Mouse (Mus musculus) neural tube, embryonic 14.5 days (tissue): ENCODE results near the gene Zfp13. TPM values are rescaled to one million over a fixed set of nuclear protein-coding genes. Genes with fewer than 3 reads are reported as not detected.

ENCODE experiments used
- ATAC-seq: fragments of 200-750 bp; cut with Nextera tagmentation; 2 replicates; pipeline ENCODE4 v1.8.0; 2017; ENCODE audit warnings: low read depth, mild to moderate bottlenecking, moderate TSS enrichment, moderate library complexity
- H3K27ac ChIP-seq: fragments of 300-500 bp; sonication (generic); 2 replicates; pipeline ENCODE4 v1.5.1; 2014; ENCODE audit warnings: low read depth, mild to moderate bottlenecking, control low read depth, low read length, moderate library complexity, mixed read lengths
- H3K27me3 ChIP-seq: fragments of 300-500 bp; sonication (generic); 2 replicates; pipeline ENCODE4 v1.6.1; 2014; ENCODE audit warnings: low read length; ENCODE audit not compliant: control insufficient read depth, insufficient read depth
- H3K36me3 ChIP-seq: fragments of 300-500 bp; sonication (generic); 2 replicates; pipeline ENCODE4 v1.6.1; 2014; ENCODE audit warnings: low read length, mixed read lengths; ENCODE audit not compliant: control insufficient read depth, insufficient read depth
- H3K4me1 ChIP-seq: fragments of 300-500 bp; sonication (generic); 2 replicates; pipeline ENCODE4 v1.6.1; 2014; ENCODE audit warnings: low read length; ENCODE audit not compliant: control insufficient read depth, insufficient read depth
- H3K4me2 ChIP-seq: fragments of 300-500 bp; sonication (generic); 2 replicates; pipeline ENCODE4 v1.6.1; 2014; ENCODE audit warnings: mild to moderate bottlenecking, low read depth, low read length, control low read depth
- H3K4me3 ChIP-seq: fragments of 300-500 bp; sonication (generic); 2 replicates; pipeline ENCODE4 v1.5.1; 2014; ENCODE audit warnings: low read depth, low read length, control low read depth, mixed read lengths
- H3K9ac ChIP-seq: fragments of 300-500 bp; sonication (generic); replicated peaks from 2 replicates; pipeline ENCODE4 v1.6.1; 2014; ENCODE audit warnings: low read depth, mild to moderate bottlenecking, control low read depth, low read length, mixed read lengths
- H3K9me3 ChIP-seq: fragments of 300-500 bp; sonication (generic); 2 replicates; pipeline ENCODE4 v1.6.1; 2016; ENCODE audit warnings: low read length; ENCODE audit not compliant: control insufficient read depth
- WGBS: fragments of 180-500 bp; shearing (Covaris S2); extraction: QIAGEN DNeasy Blood & Tissue Kit; methylation state at CpG from one replicate; pipeline ENCODE4 v1.1.7; 2014; 5-methylcytosine and 5-hydroxymethylcytosine counted together
- polyA plus RNA-seq: library from polyadenylated mRNA; unstranded; fragments of >200 nt; fragmentation: Nextera tagmentation; extraction: Ambion mirVana; gene quantifications from 2 replicates; pipeline ENCODE4 v1.2.1, GENCODE M21; 2014

Gene Zfp13
- polyA plus RNA-seq, 1 experiment from 2014 or later = 26.6 TPM

DNA sequence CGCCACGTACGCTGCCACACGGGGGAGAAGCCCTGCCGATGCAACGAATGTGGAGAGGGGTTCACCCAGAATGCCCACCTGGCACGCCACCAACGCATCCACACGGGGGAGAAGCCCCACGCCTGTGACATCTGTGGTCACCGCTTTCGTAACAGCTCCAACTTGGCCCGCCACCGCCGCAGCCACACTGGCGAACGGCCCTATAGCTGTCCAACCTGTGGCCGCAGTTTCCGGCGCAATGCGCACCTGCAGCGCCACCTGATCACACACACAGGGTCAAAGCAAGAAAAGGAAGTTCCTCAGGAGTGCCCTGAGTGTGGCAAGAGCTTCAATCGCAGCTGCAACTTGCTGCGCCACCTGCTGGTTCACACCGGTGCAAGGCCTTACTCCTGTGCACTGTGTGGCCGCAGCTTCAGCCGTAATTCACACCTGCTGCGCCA lies 11.1 kb upstream of the Zfp13 start:
- Histone ChIP-seq H3K4me3 (no peak overlapping the region), H3K4me2 (no peak overlapping the region), H3K9ac (no peak overlapping the region), H3K9me3 (no peaks in the 10 kb centered on the region), H3K36me3 (no peaks in the 10 kb centered on the region), H3K27me3 (no peaks in the 10 kb centered on the region), H3K4me1 (no peaks in the 10 kb centered on the region), H3K27ac (no peak overlapping the region)
- 87% methylated on average over 28 of the region's 28 CpGs for WGBS
- no peak for ATAC-seq

DNA sequence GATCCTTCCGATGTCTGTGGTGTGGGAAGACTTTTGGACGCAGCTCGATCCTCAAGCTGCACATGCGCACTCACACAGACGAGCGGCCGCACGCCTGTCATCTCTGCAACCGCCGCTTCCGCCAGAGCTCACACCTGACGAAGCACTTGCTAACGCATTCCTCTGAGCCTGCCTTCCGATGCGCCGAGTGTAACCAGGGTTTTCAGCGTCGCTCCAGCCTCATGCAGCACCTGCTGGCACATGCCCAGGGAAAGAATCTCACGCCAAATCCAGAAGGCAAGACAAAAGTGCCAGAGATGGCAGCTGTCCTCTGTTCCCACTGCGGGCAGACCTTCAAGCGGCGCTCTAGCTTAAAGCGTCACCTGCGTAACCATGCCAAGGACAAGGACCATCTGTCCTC lies 10.3 kb upstream of the Zfp13 start:
- H3K9me3 ChIP-seq = no peaks in the 10 kb centered on the region
- 93% methylated on average over 24 of the region's 24 CpGs for WGBS
- no peak overlapping the region for H3K27ac ChIP-seq
- H3K4me2 ChIP-seq = no peak overlapping the region
- no peaks in the 10 kb centered on the region for H3K27me3 ChIP-seq
- H3K36me3 ChIP-seq = no peaks in the 10 kb centered on the region
- no peak for ATAC-seq
- no peak overlapping the region for H3K9ac ChIP-seq
- H3K4me1 ChIP-seq = no peaks in the 10 kb centered on the region
- H3K4me3 ChIP-seq = no peak overlapping the region

DNA sequence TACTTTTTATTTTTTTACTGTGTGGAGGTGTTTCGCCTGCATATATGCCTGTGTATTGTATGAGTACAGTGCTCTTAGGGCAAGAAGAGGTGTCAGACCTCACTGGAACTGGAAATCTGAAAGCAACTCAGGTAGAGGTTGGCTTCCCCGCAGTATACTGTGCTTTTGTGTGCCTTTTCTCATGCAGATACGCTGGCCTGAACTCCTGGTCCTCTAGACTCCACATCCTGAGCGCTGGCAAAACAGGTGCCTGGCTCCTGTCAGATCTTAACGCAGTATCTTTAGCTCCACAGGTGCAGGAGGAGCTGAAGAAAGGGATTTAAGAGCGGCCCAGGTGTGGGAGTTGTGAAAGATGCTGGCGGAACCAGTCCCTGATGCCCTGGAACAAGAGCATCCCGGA lies 5.9 kb upstream of the Zfp13 start:
- no peak for ATAC-seq
- no peak overlapping the region for H3K4me2 ChIP-seq
- H3K9ac ChIP-seq = no peak overlapping the region
- H3K27ac ChIP-seq = no peak overlapping the region
- no peaks in the 10 kb centered on the region for H3K27me3 ChIP-seq
- 85% methylated on average over 8 of the region's 8 CpGs for WGBS
- H3K4me1 ChIP-seq = no peaks in the 10 kb centered on the region
- no peaks in the 10 kb centered on the region for H3K9me3 ChIP-seq
- no peak overlapping the region for H3K4me3 ChIP-seq
- no peaks in the 10 kb centered on the region for H3K36me3 ChIP-seq

DNA sequence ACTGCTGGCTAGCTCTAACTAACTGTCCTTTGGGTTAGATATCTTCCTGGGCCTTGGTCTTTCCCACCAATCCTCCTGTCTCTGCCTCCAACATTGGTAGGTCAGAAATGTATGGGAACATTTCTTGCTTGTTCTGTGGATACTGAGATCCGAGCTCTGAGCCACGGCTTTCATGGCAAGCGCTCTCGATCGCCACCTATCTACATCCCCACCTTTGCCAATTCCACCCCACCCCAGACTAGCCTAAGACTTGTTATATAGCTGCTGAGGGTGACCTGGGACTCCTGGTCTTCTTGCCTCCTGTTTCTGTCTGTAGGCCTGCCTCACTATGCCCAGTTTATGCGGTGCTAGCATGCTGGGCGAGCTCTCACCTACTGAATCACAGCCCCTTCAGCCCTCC lies 5.1 kb upstream of the Zfp13 start:
- H3K27ac ChIP-seq = no peak overlapping the region
- 88% methylated on average over 7 of the region's 7 CpGs for WGBS

DNA sequence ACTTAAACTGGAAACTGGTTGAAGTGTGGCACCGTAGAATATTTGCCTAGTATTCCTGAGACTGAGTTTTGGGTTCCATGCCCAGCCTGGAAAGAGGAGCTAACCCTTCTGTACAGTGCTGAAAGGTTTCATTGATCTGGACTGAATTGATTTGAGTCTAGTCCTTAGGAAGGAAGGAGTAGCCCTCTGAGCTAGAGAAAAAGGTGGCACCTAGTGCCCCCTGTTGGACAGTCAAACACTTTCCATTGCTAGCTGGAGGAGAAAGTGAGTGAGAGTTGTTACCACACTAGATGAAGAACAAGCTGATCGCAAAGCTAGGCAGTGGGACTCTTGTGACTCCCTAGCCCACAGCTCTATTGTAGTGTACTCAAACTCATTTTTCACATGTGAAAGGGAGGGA lies 4.3 kb upstream of the Zfp13 start:
- 57% methylated on average over 2 of the region's 2 CpGs for WGBS

More for the DNA sequence above, 5.1 kb upstream of the Zfp13 start:
- Histone ChIP-seq H3K36me3 (no peaks in the 10 kb centered on the region), H3K27me3 (no peaks in the 10 kb centered on the region), H3K4me2 (no peak overlapping the region), H3K4me1 (no peaks in the 10 kb centered on the region), H3K9me3 (no peaks in the 10 kb centered on the region), H3K4me3 (no peak overlapping the region), H3K9ac (no peak overlapping the region)
- no peak for ATAC-seq

DNA sequence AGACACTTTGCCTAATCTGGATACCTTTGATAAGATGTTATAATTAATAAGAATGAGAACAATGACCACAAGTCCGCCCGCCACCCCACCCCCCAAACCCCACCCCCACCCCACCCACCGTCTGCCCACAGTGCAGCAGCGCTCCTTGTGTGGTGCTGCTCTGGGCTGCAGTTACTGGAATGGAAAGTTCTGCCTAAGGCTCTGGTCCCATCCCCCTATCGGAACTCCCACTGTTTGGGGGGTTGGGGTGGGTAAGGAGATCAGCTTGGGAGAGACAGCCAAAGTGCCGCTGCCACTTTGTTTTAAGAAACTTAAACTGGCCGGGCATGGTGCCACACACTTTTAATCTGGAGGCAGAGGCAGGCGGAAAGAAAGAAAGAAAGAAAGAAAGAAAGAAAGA lies 3.8 kb upstream of the Zfp13 start:
- H3K4me2 ChIP-seq = no peak overlapping the region
- H3K27ac ChIP-seq = no peak overlapping the region
- H3K36me3 ChIP-seq = no peaks in the 10 kb centered on the region
- H3K4me1 ChIP-seq = no peaks in the 10 kb centered on the region
- H3K9ac ChIP-seq = no peak overlapping the region
- WGBS = 32% methylated on average over 8 of the region's 8 CpGs
- no peak for ATAC-seq
- no peaks in the 10 kb centered on the region for H3K27me3 ChIP-seq
- no peak overlapping the region for H3K4me3 ChIP-seq
- no peaks in the 10 kb centered on the region for H3K9me3 ChIP-seq

More for the DNA sequence above, 4.3 kb upstream of the Zfp13 start:
- no peak overlapping the region for H3K4me2 ChIP-seq
- H3K9ac ChIP-seq = no peak overlapping the region
- H3K27me3 ChIP-seq = no peaks in the 10 kb centered on the region
- no peak overlapping the region for H3K27ac ChIP-seq
- H3K4me3 ChIP-seq = no peak overlapping the region
- H3K4me1 ChIP-seq = no peaks in the 10 kb centered on the region
- no peaks in the 10 kb centered on the region for H3K36me3 ChIP-seq
- no peak for ATAC-seq
- no peaks in the 10 kb centered on the region for H3K9me3 ChIP-seq

DNA sequence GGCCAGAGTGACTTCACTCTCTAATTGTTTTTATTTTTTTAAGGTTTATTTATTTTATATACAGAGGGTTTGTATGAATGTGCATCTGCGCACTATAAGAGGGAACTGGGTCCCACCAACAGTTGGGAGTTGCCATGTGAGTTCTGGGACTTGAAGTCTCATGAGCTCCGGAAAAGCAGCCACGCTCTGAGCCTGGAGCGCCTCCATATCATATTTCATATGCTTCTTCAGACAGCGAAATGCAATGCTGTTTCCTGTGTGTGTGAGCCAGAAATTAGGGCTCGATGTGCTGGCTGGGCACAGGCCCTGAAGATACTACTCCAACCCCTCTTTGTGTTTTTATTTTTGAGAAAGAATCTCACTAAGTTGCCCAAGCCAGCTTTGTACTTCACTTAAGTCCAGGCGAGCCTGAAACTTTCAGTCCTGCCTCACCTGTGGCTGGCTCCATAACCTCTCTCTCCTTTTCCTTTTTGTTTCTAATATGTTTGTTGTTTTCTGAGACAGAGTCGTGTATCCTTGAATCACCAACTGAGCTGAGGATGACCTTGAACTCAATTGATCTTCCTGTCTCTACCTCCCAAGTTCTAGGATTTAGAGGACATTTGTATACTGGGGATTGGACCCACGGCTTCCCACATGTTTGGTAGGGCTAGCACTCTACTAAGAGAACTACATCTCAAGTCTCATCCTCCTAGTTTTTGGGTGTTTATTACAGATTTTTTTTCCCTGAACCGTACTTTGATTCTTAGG lies 2.7 kb upstream of the Zfp13 start:
- Histone ChIP-seq H3K36me3 (no peaks in the 10 kb centered on the region), H3K9me3 (no peaks in the 10 kb centered on the region), H3K4me2 (no peak overlapping the region), H3K27ac (no peak overlapping the region), H3K9ac (no peak overlapping the region), H3K4me1 (no peaks in the 10 kb centered on the region), H3K4me3 (no peak overlapping the region), H3K27me3 (no peaks in the 10 kb centered on the region)
- ATAC-seq = no peak
- 54% methylated on average over 10 of the region's 10 CpGs for WGBS

DNA sequence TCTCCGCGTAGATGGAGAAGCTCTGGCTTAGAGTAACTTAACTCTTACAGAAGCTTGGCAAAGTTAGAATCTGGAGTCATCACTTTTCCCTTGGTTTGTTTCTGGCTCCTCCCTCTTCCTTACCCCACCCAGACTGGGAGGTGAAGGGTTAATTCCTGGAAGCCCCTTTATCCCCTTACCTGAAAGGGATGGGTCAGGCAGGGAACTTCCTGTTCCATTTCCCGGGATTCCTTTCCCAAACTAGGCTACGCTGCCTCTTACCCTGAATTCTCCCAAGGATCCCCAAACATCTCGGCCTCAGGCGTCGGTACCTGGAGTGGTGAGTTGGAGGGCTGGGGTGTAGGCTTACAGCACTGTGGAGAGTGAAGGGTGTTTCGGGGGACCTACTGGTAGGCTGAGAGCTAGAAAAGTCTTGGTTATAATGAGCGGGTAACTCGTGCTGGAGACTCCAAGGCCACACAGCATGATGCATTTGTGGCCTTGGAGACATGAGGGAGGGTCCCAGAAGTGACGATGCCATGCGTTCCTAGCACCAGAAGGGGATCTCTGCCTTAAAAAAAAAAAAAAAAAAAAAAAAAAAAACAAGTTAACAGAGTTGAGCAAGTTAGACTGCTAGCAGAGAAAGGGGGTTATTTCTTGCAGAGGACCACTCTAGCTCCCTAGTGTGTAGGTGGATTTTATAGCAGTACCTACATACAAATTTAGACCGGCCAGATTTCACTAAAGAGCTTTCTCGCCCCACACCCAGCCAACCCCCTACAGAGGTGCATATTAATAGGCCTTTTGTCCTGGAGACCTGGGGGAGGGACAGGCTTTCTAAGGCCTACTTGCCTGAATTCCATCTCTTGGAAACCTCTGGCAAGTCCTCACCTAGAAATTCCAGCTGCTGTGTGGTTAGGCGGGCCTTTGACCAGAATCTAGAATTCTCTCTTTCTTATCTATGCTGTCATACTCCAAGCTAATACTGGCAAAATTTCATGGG lies 1.6 kb upstream of the Zfp13 start, which contains the start of gene Zscan10:
Zscan10 (plus strand) TSS at position 216 of the 982 bp plus-strand sequence.
- H3K9me3 ChIP-seq = no peaks in the 10 kb centered on the region
- ATAC-seq = no peak
- H3K27me3 ChIP-seq = no peaks in the 10 kb centered on the region
- no peaks in the 10 kb centered on the region for H3K4me1 ChIP-seq
- no peak within 1 kb of the TSS for H3K4me3 ChIP-seq
- H3K27ac ChIP-seq = no peak within 1 kb of the TSS
- H3K36me3 ChIP-seq = no peaks in the 10 kb centered on the region
- H3K4me2 ChIP-seq = no peak within 1 kb of the TSS
- 35% methylated on average over 15 of the region's 15 CpGs for WGBS
- no peak within 1 kb of the TSS for H3K9ac ChIP-seq

DNA sequence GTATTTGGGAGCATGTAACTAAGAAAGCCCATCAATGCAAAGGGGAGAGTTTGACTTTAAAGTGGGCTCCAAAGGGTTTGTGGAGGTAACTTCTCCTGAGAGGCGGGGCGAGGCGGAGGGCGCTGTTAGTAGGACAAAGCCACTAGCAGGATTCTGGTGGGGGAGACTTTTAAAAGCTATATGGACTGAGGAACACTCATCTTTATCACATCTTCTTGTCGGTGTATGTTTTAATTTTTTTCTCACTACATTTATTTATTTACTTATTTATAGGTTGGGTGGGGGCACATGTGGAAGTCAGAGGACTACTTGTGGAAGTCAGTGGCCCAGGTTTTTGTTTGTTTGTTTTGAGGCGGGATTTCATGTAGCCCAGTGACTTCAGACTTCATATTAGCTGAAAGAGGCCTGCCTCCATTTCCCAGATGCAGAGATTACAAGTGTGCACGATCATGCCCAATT lies 347 bp upstream of the Zfp13 start:
- Histone ChIP-seq H3K9ac (peak overlapping the region; percentile 0; the same call in 1 of the 2 replicates), H3K4me2 (peak overlapping the region; percentile 58), H3K27ac (no peak overlapping the region)

More for the DNA sequence above, 347 bp upstream of the Zfp13 start:
- no peaks in the 10 kb centered on the region for H3K36me3 ChIP-seq
- WGBS = 54% methylated on average over 7 of the region's 7 CpGs
- no peaks in the 10 kb centered on the region for H3K4me1 ChIP-seq
- H3K9me3 ChIP-seq = no peaks in the 10 kb centered on the region
- H3K27me3 ChIP-seq = no peaks in the 10 kb centered on the region
- ATAC-seq = no peak
- H3K4me3 ChIP-seq = peak overlapping the region; percentile 31
